Mouse (Mus musculus): ENCODE measurements around the gene Odaph. TPM values are rescaled to one million over a fixed set of nuclear protein-coding genes. Genes with fewer than 3 reads are reported as not detected.

Gene Odaph
- total RNA-seq, 2 experiments from 2014 or later, result not detected

DNA sequence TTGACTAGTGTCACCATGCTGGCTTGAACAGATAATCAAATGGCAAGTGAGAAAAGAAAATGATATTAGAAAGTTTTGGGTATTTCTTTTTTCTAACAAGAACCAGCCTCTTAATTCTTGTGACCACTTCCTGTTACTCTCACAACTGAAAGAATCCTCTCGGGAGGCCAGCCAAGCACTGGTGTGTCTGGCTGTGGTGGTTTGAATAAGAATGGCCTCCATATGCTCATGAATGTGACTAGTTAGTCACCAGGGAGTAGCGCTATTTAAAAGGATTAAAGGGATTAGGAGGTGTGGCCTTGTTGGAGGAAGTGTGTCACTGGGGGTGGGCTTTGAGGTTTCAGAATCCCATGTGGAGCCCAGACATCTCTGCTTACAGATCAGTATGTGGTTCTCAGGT, 1.6 kb upstream of the Odaph start:
- intact Hi-C loops (cut with DNase I), result no loop called here
- DNase-seq, result no peak

DNA sequence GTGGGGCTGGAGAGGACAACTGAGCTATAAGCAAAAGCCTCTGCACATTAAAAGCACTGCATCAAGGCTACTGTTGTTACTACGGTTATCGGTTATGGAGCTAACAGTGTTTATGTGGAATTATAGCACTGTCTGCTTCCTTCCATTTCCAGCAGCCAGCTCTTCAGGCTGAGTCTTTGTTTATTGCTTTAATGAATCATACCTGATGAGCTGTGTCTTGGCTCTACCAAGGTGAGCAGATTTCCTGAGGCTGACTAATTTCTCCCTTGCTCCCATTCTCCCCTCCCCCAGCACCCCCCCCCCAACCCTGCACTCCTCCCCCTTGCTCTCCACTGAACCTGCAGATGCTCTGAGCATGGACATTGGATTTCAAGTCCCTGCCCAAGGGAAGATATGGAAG, 524 bp downstream of the Odaph start:
- no peak for DNase-seq
- intact Hi-C loops (cut with DNase I), result no loop called here

DNA sequence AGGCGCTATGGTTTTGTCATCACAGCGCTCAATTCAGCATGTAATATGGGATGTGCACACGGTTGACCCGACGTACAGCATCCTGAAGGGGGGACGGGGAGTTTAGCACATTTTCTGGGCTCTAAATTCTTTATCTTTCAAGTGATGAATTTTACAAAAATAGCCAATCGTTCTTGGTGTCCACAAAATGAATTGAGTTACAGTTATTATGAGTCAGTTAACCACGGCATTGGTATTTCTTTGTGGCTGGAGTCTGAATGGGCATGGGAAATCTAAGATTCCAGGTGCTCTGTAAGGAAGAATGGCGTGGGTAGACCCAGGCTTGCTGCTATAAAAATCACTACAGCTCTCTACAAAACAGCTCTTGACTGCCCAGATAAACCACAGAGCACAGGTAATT, 2.0 kb downstream of the Odaph start:
- intact Hi-C loops (cut with DNase I), result no loop called here
- DNase-seq, result no peak

DNA sequence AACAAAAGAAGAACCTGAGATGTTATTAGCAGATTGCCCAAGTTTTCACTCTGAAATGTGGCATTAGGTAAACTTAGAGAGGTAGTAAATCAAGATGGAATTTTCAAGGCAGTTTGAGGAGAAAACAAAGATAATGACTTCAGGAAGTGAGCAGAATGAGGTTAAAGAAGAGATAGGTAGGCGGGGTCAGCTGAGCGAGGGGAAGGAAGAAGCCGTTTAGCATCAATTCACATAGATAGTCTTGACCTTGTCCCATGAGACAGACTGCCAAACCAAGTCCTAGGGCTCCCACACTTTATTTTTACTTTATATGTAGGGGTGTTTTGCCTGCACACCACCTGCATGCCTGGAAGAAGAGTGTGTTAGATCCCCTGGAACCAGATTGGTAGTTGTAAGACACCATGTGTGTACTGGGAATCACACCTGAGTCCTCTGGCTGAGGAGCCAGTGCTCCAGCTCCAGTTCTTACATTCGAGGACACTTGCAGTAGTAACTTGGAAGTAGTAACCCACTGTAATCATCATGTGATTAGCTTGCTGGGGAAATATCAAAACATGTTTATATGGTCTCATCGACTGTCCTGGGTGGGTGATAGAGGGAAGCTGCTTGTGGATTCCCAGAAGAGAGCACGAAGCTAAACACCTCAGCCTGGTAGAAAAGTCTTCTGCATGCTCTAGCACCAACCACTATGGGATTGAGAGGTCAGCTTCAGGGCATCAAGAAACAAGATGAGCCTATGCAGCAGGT, 4.1 kb downstream of the Odaph start:
- intact Hi-C loops (cut with DNase I), result no loop called here

DNA sequence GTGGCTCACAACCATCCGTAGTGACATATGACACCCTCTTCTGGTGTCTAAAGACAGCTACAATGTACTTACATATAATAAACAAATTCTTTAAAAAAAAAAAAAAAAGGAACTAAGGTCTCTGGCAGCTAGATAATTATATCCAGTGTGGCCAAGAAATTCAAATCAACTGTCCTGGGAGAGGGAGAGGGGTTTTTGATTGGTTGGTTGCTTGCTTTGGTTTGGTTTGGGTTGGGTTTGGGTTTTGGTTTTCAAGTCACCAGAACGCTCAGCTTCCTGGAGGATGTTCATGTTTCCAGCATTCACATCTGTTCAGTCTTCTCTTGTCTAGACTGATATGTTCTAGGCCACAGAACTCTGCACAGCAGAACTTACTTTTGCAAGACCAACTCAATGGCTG, 5.8 kb downstream of the Odaph start:
- intact Hi-C loops (cut with DNase I), result no loop called here

More for the DNA sequence above, 4.1 kb downstream of the Odaph start:
- no peak for DNase-seq

DNA sequence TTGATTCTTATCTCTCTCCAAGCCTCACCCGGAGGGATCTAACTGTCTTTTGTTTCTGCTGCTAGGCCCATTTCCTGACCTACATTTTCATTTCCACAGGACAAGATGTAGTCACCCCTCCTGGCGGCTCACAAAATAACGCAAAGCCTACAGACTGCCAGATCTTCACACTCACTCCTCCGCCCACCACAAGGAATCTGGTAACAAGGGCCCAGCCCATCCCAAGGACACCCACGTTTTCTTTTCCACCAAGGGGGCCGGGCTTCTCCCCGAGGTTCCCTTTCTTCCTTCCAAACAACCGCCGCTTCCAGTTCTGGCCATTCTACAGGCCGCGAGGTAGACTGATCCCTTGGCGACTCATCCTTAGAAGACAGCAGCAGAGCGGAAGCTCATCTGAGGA, 7.3 kb downstream of the Odaph start:
- intact Hi-C loops (cut with DNase I), result no loop called here

More for the DNA sequence above, 5.8 kb downstream of the Odaph start:
- DNase-seq, result no peak

DNA sequence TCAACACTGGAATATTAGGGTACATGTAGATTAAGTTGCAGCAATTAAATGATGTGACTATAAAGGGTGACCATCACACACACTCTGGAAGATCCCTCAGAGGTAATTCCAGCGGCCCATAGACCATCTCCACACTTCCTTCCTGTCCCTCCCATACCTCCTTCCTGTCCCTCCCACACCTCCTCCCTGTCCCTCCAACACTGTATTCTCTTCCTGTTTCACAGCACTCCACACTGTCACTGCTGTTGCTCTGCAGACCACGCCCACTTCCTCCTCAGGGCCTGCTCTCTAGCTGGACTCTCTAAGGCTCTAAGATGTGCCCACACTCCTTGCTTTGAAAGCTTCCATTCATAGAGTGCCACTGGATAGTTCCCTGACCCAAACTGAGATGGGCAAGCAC, 13.5 kb downstream of the Odaph start:
- no peak for DNase-seq

More for the DNA sequence above, 7.3 kb downstream of the Odaph start:
- DNase-seq, result peak; percentile 3 to 4

DNA sequence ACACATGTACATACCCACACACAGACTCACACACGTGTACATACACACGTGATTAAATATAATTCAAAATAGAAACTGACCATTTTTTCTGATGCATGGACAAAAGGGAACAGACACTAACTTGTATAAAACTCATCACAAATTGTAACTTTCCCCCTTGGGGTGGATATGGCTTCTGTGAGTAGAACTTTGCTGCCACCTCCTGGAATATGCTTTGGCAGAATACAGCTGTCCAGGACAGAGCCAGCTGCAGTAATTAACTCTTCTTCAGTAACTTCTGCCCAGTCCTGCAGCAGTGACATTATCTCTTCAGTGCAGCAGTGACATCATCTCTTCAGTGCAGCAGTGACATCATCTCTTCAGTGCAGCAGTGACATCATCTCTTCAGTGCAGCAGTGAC, 15.7 kb downstream of the Odaph start:
- intact Hi-C loops (cut with DNase I), result loop anchor here (5.0 kb wide), 1 partner anchor 536 kb away; no protein-coding TSS in a partner anchor
- peak; percentile 3 to 7 for DNase-seq

More for the DNA sequence above, 13.5 kb downstream of the Odaph start:
- intact Hi-C loops (cut with DNase I), result loop anchor here (5.0 kb wide), 1 partner anchor 533 kb away; no protein-coding TSS in a partner anchor

DNA sequence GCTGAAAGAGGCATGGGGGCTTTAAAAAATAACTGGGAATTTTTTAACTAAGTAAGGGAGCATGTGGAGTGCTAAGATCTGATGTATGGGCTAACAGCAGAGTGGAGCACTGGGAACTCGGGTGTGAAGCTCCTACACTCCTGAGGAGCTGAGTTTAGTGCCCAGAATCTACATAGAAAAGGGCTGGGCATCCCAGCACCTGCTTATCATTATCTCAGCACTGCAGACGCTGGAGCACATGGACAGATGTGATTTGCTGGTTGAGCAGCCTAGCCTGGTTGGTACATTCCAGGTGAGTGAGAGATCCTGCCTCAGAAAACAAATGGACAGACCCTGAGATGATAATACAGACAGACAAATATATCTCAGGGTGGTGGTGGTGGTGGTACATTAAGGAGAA, 22.6 kb downstream of the Odaph start:
- intact Hi-C loops (cut with DNase I), result loop anchor here (5.0 kb wide), 1 partner anchor 263 kb away; no protein-coding TSS in a partner anchor
- no peak for DNase-seq

DNA sequence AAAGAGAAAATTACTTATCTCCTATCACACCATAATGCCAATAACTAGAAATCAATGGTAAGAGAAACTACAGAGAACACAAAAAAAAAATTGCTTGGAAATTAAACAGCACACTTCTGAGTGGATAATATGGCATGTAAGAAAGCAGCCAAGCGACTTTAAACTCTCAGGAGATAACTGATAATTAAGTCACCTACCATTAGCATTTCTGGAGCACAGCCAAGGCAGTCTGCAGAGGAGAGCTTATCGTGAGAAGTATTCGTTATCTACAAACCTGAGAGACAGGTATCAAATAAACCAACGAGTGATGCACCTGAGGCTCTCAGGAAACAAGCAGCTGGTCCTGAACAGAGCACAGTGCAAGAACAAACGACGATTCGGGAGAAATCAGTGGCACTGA, 24.5 kb downstream of the Odaph start:
- intact Hi-C loops (cut with DNase I), result no loop called here
- DNase-seq, result no peak

DNA sequence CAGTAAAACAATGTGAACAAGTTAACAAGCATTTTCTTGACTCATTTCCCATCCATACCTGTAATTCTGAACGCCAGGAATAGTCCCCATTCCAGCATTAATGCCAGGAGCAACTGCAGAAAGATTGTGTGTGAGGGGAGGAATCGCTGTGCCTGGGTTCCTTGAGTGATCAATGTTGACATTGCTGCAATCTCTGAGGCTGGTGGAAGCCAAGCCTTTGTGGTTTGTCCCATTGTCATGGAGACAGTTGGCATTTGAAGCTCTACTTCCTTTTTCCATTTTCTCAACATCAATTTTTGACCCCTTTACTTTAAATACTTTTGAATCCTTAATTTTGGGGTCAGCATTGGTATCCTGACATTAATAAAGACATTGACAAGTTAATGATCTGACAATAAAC, 32.7 kb downstream of the Odaph start:
- no peak for DNase-seq
- intact Hi-C loops (cut with DNase I), result no loop called here

DNA sequence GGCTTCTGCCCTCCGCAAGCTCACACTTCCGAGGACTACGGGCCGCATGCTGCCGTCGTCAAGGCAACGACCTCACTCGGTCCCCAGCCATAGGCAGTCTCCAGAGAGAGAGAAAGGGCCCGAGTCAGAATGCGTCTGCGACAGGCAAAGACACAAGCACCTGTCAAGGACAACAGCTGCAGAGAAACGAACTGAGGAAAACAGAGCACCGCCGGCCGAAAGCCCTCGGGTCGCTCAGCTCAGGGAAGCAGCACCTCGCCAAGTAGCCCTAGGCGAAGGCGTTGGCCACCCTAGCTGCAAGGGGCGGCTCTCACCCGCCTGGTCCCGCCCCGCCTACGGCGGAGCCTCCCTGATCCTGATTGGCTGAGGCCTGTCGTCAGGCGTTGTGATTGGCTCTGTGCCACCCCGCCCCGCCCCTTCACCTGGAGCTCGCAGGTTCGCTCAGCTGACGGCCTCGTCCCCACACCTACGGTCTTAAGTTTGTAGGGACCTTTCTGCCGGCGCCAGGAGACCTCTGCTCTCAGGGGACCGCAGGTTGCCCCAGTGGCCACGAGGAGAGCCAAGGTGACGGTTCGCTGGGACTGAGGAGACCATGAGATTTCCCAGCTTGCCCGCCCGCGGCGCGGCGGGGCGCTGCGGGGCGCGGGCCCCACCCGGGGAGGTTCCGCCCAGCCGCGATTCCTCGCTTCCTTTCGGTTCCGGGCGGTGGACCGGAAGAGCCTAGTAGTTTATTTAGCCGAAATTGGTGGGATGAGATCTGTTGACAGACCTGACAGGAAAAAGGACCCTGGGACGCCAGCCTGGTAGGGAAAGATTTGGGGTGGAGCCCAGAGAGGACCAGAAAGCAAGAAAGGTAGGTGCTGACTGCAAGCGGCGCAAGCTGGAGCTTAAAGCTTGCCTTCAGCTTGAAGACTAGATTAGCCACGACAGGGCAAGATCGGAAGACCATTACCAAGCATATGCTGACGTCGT, 55.4 kb downstream of the Odaph start:
- peak; percentile 92 to 93 for DNase-seq
- intact Hi-C loops (cut with DNase I), result loop anchor here (2.0 to 5.0 kb wide), 2 partner anchors 40 to 80 kb away; partner anchors contain the start of genes G3bp2 and Rchy1

DNA sequence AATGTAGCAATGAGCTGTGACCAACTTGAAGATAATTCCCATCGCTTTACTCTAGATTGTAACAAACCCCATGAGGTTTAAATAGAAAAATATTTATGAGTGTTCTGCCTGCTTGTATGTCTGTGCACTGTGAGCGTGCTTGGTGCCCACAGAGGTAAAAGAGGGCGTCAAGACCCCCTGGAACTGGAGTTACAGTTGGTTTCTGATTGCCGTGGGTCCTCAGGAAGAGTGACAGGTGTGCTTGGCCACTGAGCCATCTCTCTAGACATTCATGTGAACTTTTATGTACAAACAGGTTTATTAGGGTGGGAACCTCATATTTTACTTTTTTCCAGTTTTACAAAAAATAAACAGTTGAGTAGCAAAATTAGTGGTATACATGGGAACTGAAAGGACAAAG, 56.5 kb downstream of the Odaph start, which contains the start of gene Cdkl2:
Cdkl2 (minus strand) TSS at position 101 of the 400 bp plus-strand sequence.
- intact Hi-C loops (cut with DNase I), result loop anchor here (2.0 to 5.0 kb wide), 2 partner anchors 39 to 81 kb away; partner anchors contain the start of genes G3bp2 and Rchy1
- no peak for DNase-seq

Other genes with a start within 250 kb of the Odaph start
- gene Rchy1, start 24.4 kb upstream of the Odaph start, total RNA-seq (2021), result 10 to 100 TPM; 30.5 to 31.6 TPM
- gene Cdkl2, start 56.4 kb downstream of the Odaph start, total RNA-seq (2021), result 1 to 10 TPM; 3.6 to 3.7 TPM
- 10 to 100 TPM; 59.1 to 61.2 TPM for gene G3bp2, start 96.2 kb downstream of the Odaph start, total RNA-seq (2021)
- 10 to 100 TPM; 38.7 to 40.2 TPM for gene Uso1, start 150.5 kb downstream of the Odaph start, total RNA-seq (2021)
- not detected for gene U90926, start 227.9 kb downstream of the Odaph start, total RNA-seq (2021)

All from heart, postnatal 36 days (tissue).